Mouse (Mus musculus): Measurements from ENCODE around the gene Ttc7b. TPM values are rescaled to one million over a fixed set of nuclear protein-coding genes. Genes with fewer than 3 reads are reported as not detected.

The Ttc7b gene
- polyA plus RNA-seq, 1 experiment from 2014 or later = 3.5 TPM

GRCm38 (mm10) chr12:100330234-100330633 is 190.4 kb downstream of the Ttc7b start:
- H3K36me3 ChIP-seq (ENCODE audit: control insufficient read depth, insufficient read depth, low read length) = 0 out of 2 replicates have a peak, but pooled peaks cover 4% of the 10 kb centered on the region
- no peak for ATAC-seq (ENCODE audit: insufficient read depth, low FRiP score)
- no peak overlapping the region for H3K4me2 ChIP-seq (ENCODE audit: low read depth, low read length)
- no peak overlapping the region for H3K4me3 ChIP-seq (replicated peaks; ENCODE audit: low read length)
- no peak overlapping the region for H3K9ac ChIP-seq (ENCODE audit: low read length)
- WGBS = 79% methylated on average over 8 of the region's 8 CpGs
- H3K27ac ChIP-seq (ENCODE audit: low read length) = no peak overlapping the region
- H3K9me3 ChIP-seq (replicated peaks; ENCODE audit: control insufficient read depth, low read length) = no peaks in the 10 kb centered on the region
- no peaks in the 10 kb centered on the region for H3K27me3 ChIP-seq (ENCODE audit: control insufficient read depth, insufficient read depth, low read length)
- no peaks in the 10 kb centered on the region for H3K4me1 ChIP-seq (ENCODE audit: control insufficient read depth, insufficient read depth, low read length)

DNA sequence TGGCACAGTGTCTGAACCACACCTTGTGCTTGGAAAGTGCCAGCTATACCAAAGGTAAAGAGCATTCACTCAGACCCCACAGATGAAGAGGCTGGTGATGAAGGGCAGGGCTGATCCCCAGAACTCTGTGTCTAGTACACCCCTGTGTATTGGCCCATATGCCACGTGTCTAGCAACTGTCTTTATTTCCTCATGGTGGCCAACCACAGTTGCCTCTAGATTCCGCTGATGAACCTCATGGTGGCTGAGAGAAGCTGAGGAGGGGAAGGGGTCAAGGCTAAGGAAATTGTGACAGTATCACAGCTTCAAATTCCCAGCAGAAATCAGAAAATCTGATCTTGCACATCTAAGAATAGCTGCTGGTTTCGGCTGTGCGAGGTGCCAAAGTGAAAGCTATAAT is 191.6 kb downstream of the Ttc7b start:
- no peak overlapping the region for H3K4me3 ChIP-seq (replicated peaks; ENCODE audit: low read length)
- no peak overlapping the region for H3K9ac ChIP-seq (ENCODE audit: low read length)
- 0 out of 2 replicates have a peak, but pooled peaks cover 4% of the 10 kb centered on the region for H3K36me3 ChIP-seq (ENCODE audit: control insufficient read depth, insufficient read depth, low read length)
- H3K27me3 ChIP-seq (ENCODE audit: control insufficient read depth, insufficient read depth, low read length) = no peaks in the 10 kb centered on the region
- no peaks in the 10 kb centered on the region for H3K4me1 ChIP-seq (ENCODE audit: control insufficient read depth, insufficient read depth, low read length)
- H3K9me3 ChIP-seq (replicated peaks; ENCODE audit: control insufficient read depth, low read length) = no peaks in the 10 kb centered on the region
- no peak overlapping the region for H3K4me2 ChIP-seq (ENCODE audit: low read depth, low read length)
- no peak overlapping the region for H3K27ac ChIP-seq (ENCODE audit: low read length)
- WGBS = 90% methylated on average over 4 of the region's 4 CpGs
- no peak for ATAC-seq (ENCODE audit: insufficient read depth, low FRiP score)

GRCm38 (mm10) chr12:100328557-100328956 is 192.1 kb downstream of the Ttc7b start:
- Histone ChIP-seq H3K4me1 (ENCODE audit: control insufficient read depth, insufficient read depth, low read length) (no peaks in the 10 kb centered on the region), H3K9me3 (replicated peaks; ENCODE audit: control insufficient read depth, low read length) (no peaks in the 10 kb centered on the region), H3K27me3 (ENCODE audit: control insufficient read depth, insufficient read depth, low read length) (no peaks in the 10 kb centered on the region), H3K4me3 (replicated peaks; ENCODE audit: low read length) (no peak overlapping the region), H3K9ac (ENCODE audit: low read length) (no peak overlapping the region), H3K4me2 (ENCODE audit: low read depth, low read length) (no peak overlapping the region), H3K27ac (ENCODE audit: low read length) (no peak overlapping the region), H3K36me3 (ENCODE audit: control insufficient read depth, insufficient read depth, low read length) (0 out of 2 replicates have a peak, but pooled peaks cover 4% of the 10 kb centered on the region)
- 70% methylated on average over 9 of the region's 9 CpGs for WGBS
- ATAC-seq (ENCODE audit: insufficient read depth, low FRiP score) = no peak

DNA sequence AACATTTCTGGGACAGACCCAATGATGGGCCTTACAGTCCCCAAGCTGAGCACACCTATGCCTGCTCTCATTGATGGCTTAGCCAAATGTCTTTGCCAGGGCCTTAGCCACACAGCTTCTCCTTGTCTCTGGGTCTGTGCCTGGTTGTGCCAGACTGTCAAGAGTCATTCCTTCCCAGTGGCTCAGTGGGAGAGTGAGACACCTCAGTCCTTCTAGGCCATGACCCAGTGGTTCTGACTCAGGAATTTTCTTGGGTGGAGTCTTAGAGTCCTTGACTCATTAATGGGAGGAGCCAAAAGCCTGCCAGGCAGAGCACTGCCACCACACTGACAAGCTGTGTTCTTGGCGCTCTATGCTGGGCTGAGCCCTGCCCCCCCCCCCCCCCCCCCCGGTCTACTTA is 193.9 kb downstream of the Ttc7b start:
- WGBS = 85% methylated on average over 2 of the region's 2 CpGs
- no peak for ATAC-seq (ENCODE audit: insufficient read depth, low FRiP score)
- Histone ChIP-seq H3K36me3 (ENCODE audit: control insufficient read depth, insufficient read depth, low read length) (0 out of 2 replicates have a peak, but pooled peaks cover 4% of the 10 kb centered on the region), H3K9me3 (replicated peaks; ENCODE audit: control insufficient read depth, low read length) (no peaks in the 10 kb centered on the region), H3K27me3 (ENCODE audit: control insufficient read depth, insufficient read depth, low read length) (no peaks in the 10 kb centered on the region), H3K4me1 (ENCODE audit: control insufficient read depth, insufficient read depth, low read length) (no peaks in the 10 kb centered on the region), H3K9ac (ENCODE audit: low read length) (no peak overlapping the region), H3K27ac (ENCODE audit: low read length) (no peak overlapping the region), H3K4me2 (ENCODE audit: low read depth, low read length) (no peak overlapping the region), H3K4me3 (replicated peaks; ENCODE audit: low read length) (no peak overlapping the region)

DNA sequence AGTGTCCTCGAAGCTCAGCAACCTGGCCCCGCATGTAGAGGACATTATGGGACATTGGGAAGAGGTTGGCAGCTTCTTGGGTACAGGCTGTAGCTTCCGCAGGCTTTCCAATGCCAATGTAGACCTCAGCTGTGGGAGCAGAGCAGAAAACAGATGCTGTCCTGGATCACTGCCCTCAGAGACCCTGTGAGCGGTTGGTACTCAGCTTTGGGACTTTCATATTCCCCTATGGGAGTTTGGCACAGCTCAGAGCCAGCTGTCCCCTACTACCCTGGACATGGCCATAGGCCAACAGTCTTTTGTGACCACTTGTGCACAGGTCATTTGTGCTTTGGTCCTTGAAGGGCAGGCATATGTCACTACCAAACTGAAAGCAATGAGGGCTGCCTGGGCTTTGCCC is 195.0 kb downstream of the Ttc7b start:
- H3K9ac ChIP-seq (ENCODE audit: low read length) = no peak overlapping the region
- 0 out of 2 replicates have a peak, but pooled peaks cover 4% of the 10 kb centered on the region for H3K36me3 ChIP-seq (ENCODE audit: control insufficient read depth, insufficient read depth, low read length)
- no peaks in the 10 kb centered on the region for H3K27me3 ChIP-seq (ENCODE audit: control insufficient read depth, insufficient read depth, low read length)
- no peak for ATAC-seq (ENCODE audit: insufficient read depth, low FRiP score)
- no peak overlapping the region for H3K27ac ChIP-seq (ENCODE audit: low read length)
- 92% methylated on average over 4 of the region's 4 CpGs for WGBS
- no peak overlapping the region for H3K4me2 ChIP-seq (ENCODE audit: low read depth, low read length)
- H3K4me3 ChIP-seq (replicated peaks; ENCODE audit: low read length) = no peak overlapping the region
- no peaks in the 10 kb centered on the region for H3K4me1 ChIP-seq (ENCODE audit: control insufficient read depth, insufficient read depth, low read length)
- H3K9me3 ChIP-seq (replicated peaks; ENCODE audit: control insufficient read depth, low read length) = no peaks in the 10 kb centered on the region

DNA sequence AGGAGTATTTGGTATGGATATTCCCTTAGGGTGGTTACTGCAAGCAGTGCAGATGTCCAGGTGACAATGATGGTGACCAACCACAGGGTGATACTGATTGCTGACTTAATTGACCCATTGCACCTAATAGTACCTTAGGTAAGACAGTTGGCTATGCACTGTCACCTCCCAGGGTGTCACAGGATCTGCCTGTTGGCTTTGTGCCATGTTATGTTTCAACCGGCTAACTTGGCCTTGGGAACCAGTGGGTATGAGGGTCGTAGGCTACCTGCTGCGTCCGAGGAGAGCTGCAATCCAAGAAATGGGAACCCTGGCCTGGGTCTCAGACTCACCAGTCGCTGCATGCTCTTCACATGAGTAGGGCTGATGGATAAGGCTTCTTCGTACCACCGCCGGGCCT is 195.4 kb downstream of the Ttc7b start:
- Histone ChIP-seq H3K9me3 (replicated peaks; ENCODE audit: control insufficient read depth, low read length) (no peaks in the 10 kb centered on the region), H3K27me3 (ENCODE audit: control insufficient read depth, insufficient read depth, low read length) (no peaks in the 10 kb centered on the region), H3K4me3 (replicated peaks; ENCODE audit: low read length) (no peak overlapping the region), H3K27ac (ENCODE audit: low read length) (no peak overlapping the region), H3K4me2 (ENCODE audit: low read depth, low read length) (no peak overlapping the region), H3K36me3 (ENCODE audit: control insufficient read depth, insufficient read depth, low read length) (0 out of 2 replicates have a peak, but pooled peaks cover 4% of the 10 kb centered on the region), H3K9ac (ENCODE audit: low read length) (no peak overlapping the region), H3K4me1 (ENCODE audit: control insufficient read depth, insufficient read depth, low read length) (no peaks in the 10 kb centered on the region)
- 91% methylated on average over 8 of the region's 8 CpGs for WGBS
- ATAC-seq (ENCODE audit: insufficient read depth, low FRiP score) = no peak

- Histone ChIP-seq H3K4me2 (ENCODE audit: low read depth, low read length) (no peak overlapping the region), H3K36me3 (ENCODE audit: control insufficient read depth, insufficient read depth, low read length) (0 out of 2 replicates have a peak, but pooled peaks cover 4% of the 10 kb centered on the region), H3K4me1 (ENCODE audit: control insufficient read depth, insufficient read depth, low read length) (0 out of 2 replicates have a peak, but pooled peaks cover 3% of the 10 kb centered on the region), H3K4me3 (replicated peaks; ENCODE audit: low read length) (no peak overlapping the region), H3K9ac (ENCODE audit: low read length) (no peak overlapping the region), H3K27ac (ENCODE audit: low read length) (no peak overlapping the region), H3K9me3 (replicated peaks; ENCODE audit: control insufficient read depth, low read length) (no peaks in the 10 kb centered on the region), H3K27me3 (ENCODE audit: control insufficient read depth, insufficient read depth, low read length) (no peaks in the 10 kb centered on the region)
- WGBS = 69% methylated on average over 2 of the region's 2 CpGs
- no peak for ATAC-seq (ENCODE audit: insufficient read depth, low FRiP score)
These were observed 197.0 kb downstream of the Ttc7b start for GRCm38 (mm10) chr12:100323641-100324040.

DNA sequence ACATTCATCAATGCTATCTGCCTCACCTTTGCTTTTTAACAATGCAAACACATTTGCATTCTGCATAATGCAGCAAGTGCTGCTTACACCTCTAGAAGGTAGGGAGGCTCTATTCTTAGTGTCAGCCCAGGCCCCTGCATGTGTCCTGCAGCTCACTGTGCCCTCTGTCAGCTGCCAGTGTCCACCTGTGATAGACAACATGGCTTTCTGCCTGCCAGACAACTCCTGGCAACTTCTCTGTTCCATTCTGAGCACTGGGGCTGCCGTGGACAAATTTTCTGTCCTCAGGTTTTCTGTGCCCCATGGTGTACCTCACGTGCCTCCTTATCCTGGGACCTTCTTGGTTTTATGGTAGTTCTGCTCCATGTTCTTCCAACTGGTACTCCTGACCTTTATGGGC is 198.4 kb downstream of the Ttc7b start:
- Histone ChIP-seq H3K27ac (ENCODE audit: low read length) (no peak overlapping the region), H3K9ac (ENCODE audit: low read length) (no peak overlapping the region), H3K4me1 (ENCODE audit: control insufficient read depth, insufficient read depth, low read length) (0 out of 2 replicates have a peak, but pooled peaks cover 3% of the 10 kb centered on the region), H3K4me3 (replicated peaks; ENCODE audit: low read length) (no peak overlapping the region), H3K27me3 (ENCODE audit: control insufficient read depth, insufficient read depth, low read length) (no peaks in the 10 kb centered on the region), H3K4me2 (ENCODE audit: low read depth, low read length) (no peak overlapping the region), H3K9me3 (replicated peaks; ENCODE audit: control insufficient read depth, low read length) (no peaks in the 10 kb centered on the region), H3K36me3 (ENCODE audit: control insufficient read depth, insufficient read depth, low read length) (0 out of 2 replicates have a peak, but pooled peaks cover 4% of the 10 kb centered on the region)
- WGBS = 85% methylated on average over 2 of the region's 2 CpGs
- ATAC-seq (ENCODE audit: insufficient read depth, low FRiP score) = no peak

DNA sequence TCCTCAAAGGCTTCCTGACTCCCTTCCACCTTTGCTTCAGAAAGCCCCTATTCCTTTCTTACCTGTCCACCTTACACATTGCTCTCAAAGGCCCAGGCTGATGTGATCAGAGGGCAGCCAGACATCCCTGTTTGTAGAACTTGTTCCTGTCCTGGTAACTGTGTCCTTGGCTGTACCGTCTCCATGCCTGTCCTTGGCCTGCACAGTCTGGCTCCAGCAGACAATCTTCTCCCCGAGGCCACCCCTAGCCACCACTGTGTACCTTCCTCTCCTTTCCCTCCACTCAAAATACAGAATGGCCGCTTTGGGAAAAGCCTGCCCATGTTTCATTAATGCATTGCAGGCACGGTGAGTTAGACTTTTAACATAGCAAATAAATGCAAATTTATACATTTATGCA is 199.1 kb downstream of the Ttc7b start:
- Histone ChIP-seq H3K4me1 (ENCODE audit: control insufficient read depth, insufficient read depth, low read length) (0 out of 2 replicates have a peak, but pooled peaks cover 3% of the 10 kb centered on the region), H3K4me3 (replicated peaks; ENCODE audit: low read length) (no peak overlapping the region), H3K27ac (ENCODE audit: low read length) (no peak overlapping the region), H3K4me2 (ENCODE audit: low read depth, low read length) (no peak overlapping the region), H3K9ac (ENCODE audit: low read length) (no peak overlapping the region), H3K36me3 (ENCODE audit: control insufficient read depth, insufficient read depth, low read length) (0 out of 2 replicates have a peak, but pooled peaks cover 4% of the 10 kb centered on the region), H3K9me3 (replicated peaks; ENCODE audit: control insufficient read depth, low read length) (no peaks in the 10 kb centered on the region), H3K27me3 (ENCODE audit: control insufficient read depth, insufficient read depth, low read length) (no peaks in the 10 kb centered on the region)
- 87% methylated on average over 4 of the region's 4 CpGs for WGBS
- no peak for ATAC-seq (ENCODE audit: insufficient read depth, low FRiP score)
